Mouse (Mus musculus) neural tube, embryonic 15.5 days (tissue): ENCODE measurements around the gene Cyp2g1. TPM values are rescaled to one million over a fixed set of nuclear protein-coding genes. Genes with fewer than 3 reads are reported as not detected.

ENCODE experiments used
- ATAC-seq: fragments of 200-750 bp; cut with Nextera tagmentation; 2 replicates; pipeline ENCODE4 v1.8.0; 2017; ENCODE audit warnings: mild to moderate bottlenecking, moderate TSS enrichment, moderate library complexity; ENCODE audit not compliant: low FRiP score
- H3K27ac ChIP-seq: fragments of 300-500 bp; sonication (generic); replicated peaks from 2 replicates; pipeline ENCODE4 v1.5.1; 2015; ENCODE audit warnings: mild to moderate bottlenecking, inconsistent platforms
- H3K27me3 ChIP-seq: fragments of 300-500 bp; sonication (generic); replicated peaks from 2 replicates; pipeline ENCODE4 v1.6.1; 2015; ENCODE audit warnings: inconsistent platforms
- H3K36me3 ChIP-seq: fragments of 300-500 bp; sonication (generic); 2 replicates; pipeline ENCODE4 v1.6.1; 2015; ENCODE audit warnings: inconsistent platforms
- H3K4me1 ChIP-seq: fragments of 300-500 bp; sonication (generic); 2 replicates; pipeline ENCODE4 v1.6.1; 2015; ENCODE audit warnings: inconsistent platforms
- H3K4me2 ChIP-seq: fragments of 300-500 bp; sonication (generic); 2 replicates; pipeline ENCODE4 v1.6.1; 2015; ENCODE audit warnings: inconsistent platforms, mild to moderate bottlenecking, moderate library complexity
- H3K4me3 ChIP-seq: fragments of 300-500 bp; sonication (generic); replicated peaks from 2 replicates; pipeline ENCODE4 v1.5.1; 2015; ENCODE audit warnings: mild to moderate bottlenecking, inconsistent platforms
- H3K9ac ChIP-seq: fragments of 300-500 bp; sonication (generic); replicated peaks from 2 replicates; pipeline ENCODE4 v1.6.1; 2015; ENCODE audit warnings: mild to moderate bottlenecking, inconsistent platforms
- H3K9me3 ChIP-seq: fragments of 300-500 bp; sonication (generic); replicated peaks from 2 replicates; pipeline ENCODE4 v1.6.1; 2016; ENCODE audit warnings: inconsistent platforms
- WGBS: fragments of 180-500 bp; shearing (Covaris S2); methylation state at CpG from one replicate; pipeline ENCODE4 v1.1.7; 2015; ENCODE audit warnings: mixed read lengths; 5-methylcytosine and 5-hydroxymethylcytosine counted together
- polyA plus RNA-seq: library from polyadenylated mRNA; unstranded; fragments of >200 nt; fragmentation: Nextera tagmentation; extraction: Ambion mirVana; gene quantifications from 2 replicates; pipeline ENCODE4 v1.2.1, GENCODE M21; 2015

Cyp2g1 gene
- not detected in 2 replicates for polyA plus RNA-seq

DNA sequence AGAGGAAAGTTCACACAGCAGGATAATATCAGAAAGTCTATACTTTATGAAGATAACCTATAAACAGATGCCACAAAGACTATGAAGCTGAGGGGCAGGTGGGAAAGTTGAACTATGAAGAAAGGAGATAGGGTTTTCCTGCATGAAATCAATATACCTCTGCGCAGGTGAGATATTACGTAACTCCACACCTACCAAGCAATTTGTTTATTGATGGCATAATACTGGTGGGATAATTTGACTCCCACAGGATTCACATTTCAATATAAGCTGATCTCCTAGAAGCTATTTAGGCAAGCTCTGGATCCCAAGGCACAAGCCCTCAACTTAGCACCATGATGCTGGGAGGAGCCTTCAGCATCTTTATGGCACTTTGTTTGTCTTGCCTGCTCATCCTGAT, at the start of gene Cyp2g1:
TSS of gene Cyp2g1 (plus strand) at position 301 of the 400 bp plus-strand sequence.
- Histone ChIP-seq H3K9ac (no peak within 1 kb of the TSS), H3K4me3 (no peak within 1 kb of the TSS), H3K27ac (no peak within 1 kb of the TSS), H3K27me3 (no peaks in the 10 kb centered on the region), H3K4me1 (no peaks in the 10 kb centered on the region), H3K4me2 (no peak within 1 kb of the TSS), H3K9me3 (no peaks in the 10 kb centered on the region), H3K36me3 (no peaks in the 10 kb centered on the region)
- ATAC-seq = no peak
- WGBS = 86% methylated on average over 2 of the region's 2 CpGs

DNA sequence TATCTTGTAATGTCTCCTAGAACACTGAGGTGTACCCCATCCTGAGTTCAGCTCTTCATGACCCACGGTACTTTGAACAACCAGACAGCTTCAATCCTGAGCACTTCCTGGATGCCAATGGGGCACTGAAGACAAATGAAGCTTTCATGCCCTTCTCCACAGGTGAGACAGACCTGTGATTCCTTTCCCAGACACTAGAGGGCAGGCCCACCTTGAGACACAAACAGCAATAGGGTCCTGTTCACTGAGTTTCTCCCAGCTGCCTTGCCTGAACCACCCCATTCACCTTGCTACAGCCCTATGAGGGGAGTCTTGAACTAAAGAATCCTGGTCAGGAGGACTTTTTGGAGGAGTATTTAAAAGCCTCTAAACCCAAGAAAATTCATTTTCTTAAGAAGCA, 41.6 kb upstream of the Cyp2g1 start:
- no peak overlapping the region for H3K9ac ChIP-seq
- 62% methylated on average over 1 of the region's 1 CpGs for WGBS
- no peak overlapping the region for H3K4me2 ChIP-seq
- H3K27ac ChIP-seq = no peak overlapping the region
- H3K4me3 ChIP-seq = no peak overlapping the region
- ATAC-seq = no peak
- H3K36me3 ChIP-seq = no peaks in the 10 kb centered on the region
- H3K27me3 ChIP-seq = no peaks in the 10 kb centered on the region
- no peaks in the 10 kb centered on the region for H3K4me1 ChIP-seq
- H3K9me3 ChIP-seq = 0 out of 2 replicates have a peak, but pooled peaks cover 4% of the 10 kb centered on the region

DNA sequence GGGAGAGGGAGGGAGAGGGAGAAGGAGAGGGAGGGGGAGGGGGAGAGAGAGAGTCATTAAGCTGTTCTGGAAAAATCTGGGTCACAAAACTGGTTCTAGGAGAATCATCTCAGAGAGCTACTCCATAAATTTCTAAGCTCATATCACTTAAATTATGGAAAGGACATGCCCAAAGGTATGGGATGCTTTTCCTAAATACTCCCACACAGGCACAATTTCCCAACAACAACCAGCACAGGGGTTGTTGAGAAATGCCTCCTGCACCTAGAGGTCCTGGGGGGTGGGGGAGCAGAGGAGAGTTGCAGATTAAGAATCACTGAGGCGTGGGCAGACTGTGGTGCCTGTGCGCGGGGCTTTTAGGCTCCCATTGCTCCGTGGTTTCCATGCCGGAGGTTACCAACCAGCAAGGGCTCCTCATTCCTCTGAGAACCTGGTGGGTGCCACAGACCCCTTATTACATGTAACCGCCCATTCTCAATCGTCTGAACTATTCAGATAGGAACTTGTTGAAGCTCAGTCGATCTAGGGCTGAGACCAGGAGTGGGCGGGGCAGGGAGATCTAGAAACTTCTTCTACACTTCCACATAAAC, 38.7 kb upstream of the Cyp2g1 start:
- ATAC-seq = no peak
- 90% methylated on average over 9 of the region's 9 CpGs for WGBS
- Histone ChIP-seq H3K9me3 (no peaks in the 10 kb centered on the region), H3K27me3 (no peaks in the 10 kb centered on the region), H3K9ac (no peak overlapping the region), H3K4me3 (no peak overlapping the region), H3K4me1 (no peaks in the 10 kb centered on the region), H3K4me2 (no peak overlapping the region), H3K27ac (no peak overlapping the region), H3K36me3 (no peaks in the 10 kb centered on the region)

DNA sequence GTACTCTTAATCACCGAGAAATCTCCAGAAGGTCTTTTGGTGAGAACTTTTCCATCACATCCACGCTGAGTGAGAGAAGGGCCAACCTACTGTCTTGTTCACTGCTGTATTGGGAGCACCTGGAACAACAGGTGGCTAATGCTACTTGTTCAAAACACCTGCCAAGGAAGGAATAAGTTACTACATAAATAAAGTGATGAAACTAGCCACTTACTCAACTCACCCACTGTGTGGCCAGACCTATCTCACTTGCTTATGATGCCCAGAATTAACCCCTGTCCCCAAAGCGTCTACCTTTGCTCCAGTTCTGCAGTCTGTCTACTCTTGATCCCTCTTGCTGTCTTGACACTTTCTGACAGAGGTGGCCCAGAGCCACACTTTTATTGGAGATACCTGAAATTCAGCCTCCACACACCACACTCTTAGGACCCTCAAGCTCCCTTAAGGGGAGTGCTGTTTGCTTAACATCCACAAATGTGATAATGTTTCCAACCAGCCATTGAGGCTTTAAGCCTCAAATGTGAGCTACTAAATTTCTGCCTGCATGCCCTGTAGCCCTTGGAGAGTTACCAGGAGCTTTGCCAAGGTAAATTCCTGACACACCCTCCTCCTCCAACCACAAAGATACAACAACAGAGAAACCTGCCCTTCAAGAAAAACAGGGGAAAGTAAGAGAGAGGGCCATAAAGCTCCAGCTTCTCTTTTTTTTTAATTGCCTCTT, 35.7 kb upstream of the Cyp2g1 start:
- Histone ChIP-seq H3K9me3 (no peaks in the 10 kb centered on the region), H3K4me3 (no peak overlapping the region), H3K36me3 (no peaks in the 10 kb centered on the region), H3K4me2 (no peak overlapping the region), H3K4me1 (no peaks in the 10 kb centered on the region), H3K9ac (no peak overlapping the region), H3K27me3 (no peaks in the 10 kb centered on the region), H3K27ac (no peak overlapping the region)
- 76% methylated on average over 3 of the region's 3 CpGs for WGBS
- no peak for ATAC-seq

DNA sequence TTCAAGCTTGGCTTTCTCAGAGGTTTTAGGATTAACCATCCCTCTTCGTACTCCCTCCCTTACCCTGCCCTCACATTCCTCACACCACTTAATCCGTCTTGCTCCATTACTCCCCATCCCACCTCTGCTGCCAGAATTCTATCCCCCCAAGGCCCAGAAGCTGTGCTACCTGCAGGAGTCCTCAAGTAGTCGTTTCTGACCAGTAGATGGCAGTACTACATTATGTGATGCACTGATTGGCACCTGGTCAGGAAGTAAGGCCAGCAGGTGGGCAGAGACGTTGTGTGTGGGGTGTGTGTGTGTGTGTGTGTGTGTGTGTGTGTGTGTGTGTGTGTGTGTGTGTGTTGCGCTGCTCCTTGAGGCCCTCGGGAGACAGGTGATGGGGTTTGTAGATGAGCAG, 32.8 kb upstream of the Cyp2g1 start:
- no peak overlapping the region for H3K27ac ChIP-seq

DNA sequence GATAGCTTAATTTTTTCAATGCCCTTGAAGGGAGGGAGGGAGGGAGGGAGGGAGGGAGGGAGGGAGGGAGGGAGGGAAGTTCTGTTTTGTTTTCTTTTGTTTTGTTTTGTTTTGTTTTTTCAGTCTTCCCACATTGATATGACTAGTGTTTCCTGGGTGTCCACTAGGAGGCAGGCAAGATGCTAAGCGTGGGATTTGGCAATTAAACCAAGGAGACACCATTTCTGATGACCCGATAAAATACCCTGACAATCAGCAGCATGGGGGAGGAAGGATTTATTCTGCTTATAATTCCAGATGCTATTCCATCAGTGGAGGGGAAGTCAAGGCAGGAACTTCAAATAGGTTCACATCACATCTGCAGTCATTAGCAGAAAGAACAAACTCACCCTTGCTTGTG, 30.9 kb upstream of the Cyp2g1 start:
- Histone ChIP-seq H3K36me3 (no peaks in the 10 kb centered on the region), H3K4me3 (no peak overlapping the region), H3K4me2 (no peak overlapping the region), H3K9ac (no peak overlapping the region), H3K27me3 (no peaks in the 10 kb centered on the region), H3K27ac (no peak overlapping the region), H3K9me3 (no peaks in the 10 kb centered on the region), H3K4me1 (no peaks in the 10 kb centered on the region)
- WGBS = 52% methylated on average over 2 of the region's 2 CpGs
- ATAC-seq = no peak

More for the DNA sequence above, 32.8 kb upstream of the Cyp2g1 start:
- Histone ChIP-seq H3K27me3 (no peaks in the 10 kb centered on the region), H3K9me3 (no peaks in the 10 kb centered on the region), H3K4me1 (no peaks in the 10 kb centered on the region), H3K9ac (no peak overlapping the region), H3K4me2 (no peak overlapping the region), H3K4me3 (no peak overlapping the region), H3K36me3 (no peaks in the 10 kb centered on the region)
- 28% methylated on average over 6 of the region's 6 CpGs for WGBS
- no peak for ATAC-seq

DNA sequence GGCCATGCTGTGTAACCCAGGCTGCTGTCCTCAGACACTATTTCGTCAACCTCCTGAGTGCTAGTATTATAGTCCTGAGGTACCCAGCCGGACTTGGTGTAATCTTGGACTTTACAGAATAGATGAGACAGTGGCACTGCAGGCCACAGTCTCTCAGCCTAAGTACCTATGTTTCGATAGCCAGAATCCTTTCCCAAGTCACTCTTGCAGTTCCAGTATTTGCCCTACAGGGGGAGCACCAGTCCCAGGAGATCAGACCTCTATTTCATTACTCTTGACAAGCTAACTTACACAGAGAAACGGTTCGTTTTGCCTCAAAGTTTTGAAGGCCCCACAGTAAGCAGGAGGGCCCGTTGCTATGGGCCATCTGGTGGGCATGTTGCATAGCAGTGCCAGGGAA, 30.2 kb upstream of the Cyp2g1 start:
- H3K4me1 ChIP-seq = no peaks in the 10 kb centered on the region
- no peaks in the 10 kb centered on the region for H3K36me3 ChIP-seq
- H3K4me3 ChIP-seq = no peak overlapping the region
- H3K27me3 ChIP-seq = no peaks in the 10 kb centered on the region
- no peak for ATAC-seq
- H3K9ac ChIP-seq = no peak overlapping the region
- no peak overlapping the region for H3K27ac ChIP-seq
- no peaks in the 10 kb centered on the region for H3K9me3 ChIP-seq
- H3K4me2 ChIP-seq = no peak overlapping the region
- 47% methylated on average over 6 of the region's 6 CpGs for WGBS

DNA sequence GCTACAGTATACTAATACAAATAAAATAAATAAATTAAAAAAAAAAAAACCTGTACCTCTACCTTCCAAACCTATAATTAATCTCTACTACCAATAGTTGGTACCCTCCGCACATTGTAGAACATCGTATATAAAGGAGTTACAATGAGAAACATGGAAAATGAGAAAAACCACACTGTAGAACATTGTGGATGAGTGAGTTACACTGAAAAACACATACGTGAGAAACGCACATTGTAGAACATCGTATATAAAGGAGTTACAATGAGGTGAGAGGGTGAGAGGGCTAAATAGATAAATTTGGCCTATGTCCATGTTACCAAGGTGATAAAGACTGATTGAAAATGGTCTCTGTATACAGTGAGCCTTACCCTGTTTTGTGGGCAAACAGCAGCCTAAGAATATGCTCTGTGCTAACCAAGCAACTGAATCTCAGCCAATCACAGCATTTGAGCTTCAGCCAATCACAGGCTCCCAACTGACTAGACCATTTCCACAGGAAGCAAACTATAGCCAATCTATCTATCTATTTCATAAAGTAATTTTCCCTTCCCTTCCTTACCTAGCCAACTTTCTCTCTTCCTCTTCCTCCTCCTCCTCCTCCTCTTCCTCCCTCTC, 28.8 kb upstream of the Cyp2g1 start:
- peak overlapping the region; percentile 40 for H3K4me2 ChIP-seq
- no peaks in the 10 kb centered on the region for H3K36me3 ChIP-seq
- WGBS = 84% methylated on average over 5 of the region's 5 CpGs
- no peaks in the 10 kb centered on the region for H3K9me3 ChIP-seq
- peak; percentile 71 for ATAC-seq
- no peaks in the 10 kb centered on the region for H3K4me1 ChIP-seq
- H3K9ac ChIP-seq = no peak overlapping the region
- H3K27ac ChIP-seq = no peak overlapping the region
- no peaks in the 10 kb centered on the region for H3K27me3 ChIP-seq
- H3K4me3 ChIP-seq = no peak overlapping the region

DNA sequence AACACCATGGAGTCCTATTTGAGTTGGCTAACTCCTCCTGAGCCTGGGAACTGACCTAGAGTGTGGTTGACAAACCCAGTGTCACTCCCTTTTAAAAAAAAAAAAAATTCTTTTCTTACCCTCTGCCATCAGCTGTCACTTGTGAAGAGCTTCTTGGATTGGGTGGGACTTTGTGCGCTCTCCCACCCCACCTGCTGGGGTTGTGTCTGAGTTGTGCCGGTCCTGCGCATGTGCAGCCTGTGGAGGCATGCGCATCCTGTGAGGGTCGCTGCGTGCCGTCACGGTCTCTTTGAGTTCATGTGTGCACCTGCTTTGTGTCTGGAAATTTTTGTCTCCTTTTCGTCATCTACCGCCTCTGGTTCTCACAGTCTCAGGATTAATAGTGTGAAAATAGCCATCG, 28.2 kb upstream of the Cyp2g1 start:
- ATAC-seq = peak; percentile 94
- H3K27me3 ChIP-seq = no peaks in the 10 kb centered on the region
- H3K27ac ChIP-seq = no peak overlapping the region
- H3K9me3 ChIP-seq = no peaks in the 10 kb centered on the region
- no peak overlapping the region for H3K9ac ChIP-seq
- 5% methylated on average over 11 of the region's 11 CpGs for WGBS
- H3K4me3 ChIP-seq = peak overlapping the region; percentile 13; the same call in 1 of the 2 replicates
- no peaks in the 10 kb centered on the region for H3K4me1 ChIP-seq
- H3K4me2 ChIP-seq = peak overlapping the region; percentile 40
- no peaks in the 10 kb centered on the region for H3K36me3 ChIP-seq

DNA sequence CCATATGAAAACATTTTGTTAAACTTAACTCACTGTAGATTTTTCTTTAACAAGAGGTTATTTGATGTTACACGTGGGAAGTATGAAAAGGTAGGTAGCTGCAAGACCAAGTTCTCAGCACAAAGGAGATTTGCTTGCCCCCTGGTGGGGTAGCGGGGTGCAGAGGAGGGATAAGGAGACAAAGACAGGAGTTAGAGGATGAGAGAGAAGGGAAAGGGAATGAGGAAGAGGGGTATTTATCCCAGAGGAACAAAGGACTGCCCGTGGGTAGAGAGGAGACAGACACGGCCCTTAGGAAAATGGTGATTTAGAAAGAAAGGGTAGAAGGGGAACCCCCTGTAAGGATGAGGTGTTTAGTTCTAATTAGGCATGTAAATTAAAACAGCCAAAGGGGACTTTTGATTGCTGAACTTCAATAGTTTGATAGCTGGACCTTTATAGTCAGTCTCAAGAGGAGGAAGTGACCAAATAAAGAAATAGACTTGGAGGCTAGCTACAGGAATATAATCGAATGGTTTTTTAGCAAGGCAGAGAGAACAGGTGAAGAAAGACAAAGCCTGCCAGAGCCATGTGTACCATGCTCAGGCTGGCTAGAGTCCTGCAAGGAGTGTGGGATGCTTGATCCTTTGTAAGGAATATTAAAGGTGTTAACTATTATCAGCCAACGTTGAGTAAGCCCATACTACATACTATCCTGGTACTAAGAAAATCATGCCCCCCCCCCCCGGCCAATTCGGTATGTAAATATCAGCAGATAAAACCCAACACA, 27.5 kb upstream of the Cyp2g1 start:
- peak; percentile 29; the same call in 1 of the 2 replicates for ATAC-seq
- Histone ChIP-seq H3K9ac (no peak overlapping the region), H3K4me2 (peak overlapping the region; percentile 40), H3K4me1 (no peaks in the 10 kb centered on the region), H3K9me3 (no peaks in the 10 kb centered on the region), H3K4me3 (no peak overlapping the region), H3K27me3 (no peaks in the 10 kb centered on the region), H3K36me3 (no peaks in the 10 kb centered on the region), H3K27ac (no peak overlapping the region)
- WGBS = 16% methylated on average over 8 of the region's 8 CpGs

DNA sequence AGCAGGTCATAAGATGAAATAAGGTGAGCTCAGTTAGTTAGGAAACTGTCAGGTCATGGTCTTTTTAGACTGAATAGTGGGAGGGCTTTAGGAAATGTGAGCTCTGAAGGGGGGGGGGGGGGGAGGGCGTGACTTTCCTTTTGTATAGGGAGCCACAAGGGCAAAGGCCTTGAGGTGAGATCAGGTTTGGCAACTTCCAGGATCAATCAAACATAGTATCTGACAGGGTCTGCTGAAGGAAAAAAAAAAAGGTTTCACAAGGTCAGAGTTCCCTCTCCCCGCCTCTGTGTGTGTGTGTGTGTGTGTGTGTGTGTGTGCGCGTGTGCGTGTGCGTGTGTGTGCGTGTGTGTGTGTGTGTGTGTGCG, 26.9 kb upstream of the Cyp2g1 start:
- WGBS = 50% methylated on average over 4 of the region's 8 CpGs
- H3K9ac ChIP-seq = no peak overlapping the region

More for the DNA sequence above, 26.9 kb upstream of the Cyp2g1 start:
- Histone ChIP-seq H3K4me3 (no peak overlapping the region), H3K9me3 (no peaks in the 10 kb centered on the region), H3K27me3 (no peaks in the 10 kb centered on the region), H3K4me2 (no peak overlapping the region), H3K36me3 (no peaks in the 10 kb centered on the region), H3K27ac (no peak overlapping the region), H3K4me1 (no peaks in the 10 kb centered on the region)
- no peak for ATAC-seq
